Mouse (Mus musculus): ENCODE measurements at regions not wholly inside any gene's neighbourhood (a gene's known extent, or its start where the extent isn't known, plus 50 kb on each side); places are given as distances from the start of the nearest gene placed in this dataset.

- DNase-seq (ENCODE audit: low read depth): no peak
Observed at GRCm38 (mm10) chr5:53329591-53329990, 62.7 kb downstream of the Smim20 start.

GRCm38 (mm10) chr5:53336704-53337103, 69.8 kb downstream of the Smim20 start:
- no peak for DNase-seq (ENCODE audit: low read depth)

GRCm38 (mm10) chr5:53337816-53338215, 70.9 kb downstream of the Smim20 start:
- DNase-seq (ENCODE audit: low read depth): no peak

- DNase-seq (ENCODE audit: low read depth): no peak
Observed at GRCm38 (mm10) chr5:53345164-53345563, 78.3 kb downstream of the Smim20 start.

- DNase-seq (ENCODE audit: low read depth): no peak
Observed at GRCm38 (mm10) chr5:53346028-53346427, 79.1 kb downstream of the Smim20 start.

- no peak for DNase-seq (ENCODE audit: low read depth)
Observed at GRCm38 (mm10) chr5:53346756-53347155, 79.9 kb downstream of the Smim20 start.

- DNase-seq (ENCODE audit: low read depth): no peak
Observed at GRCm38 (mm10) chr5:53352852-53353251, 86.0 kb downstream of the Smim20 start.

- no peak for DNase-seq (ENCODE audit: low read depth)
Observed at GRCm38 (mm10) chr5:53354296-53354695, 87.4 kb downstream of the Smim20 start.

GRCm38 (mm10) chr5:53355069-53355468, 88.2 kb downstream of the Smim20 start:
- peak; percentile 84 for DNase-seq (ENCODE audit: low read depth)

GRCm38 (mm10) chr5:53357086-53357608, 90.3 kb downstream of the Smim20 start:
- no peak for DNase-seq (ENCODE audit: low read depth)

- no peak for DNase-seq (ENCODE audit: low read depth)
Observed at GRCm38 (mm10) chr5:53358181-53358580, 91.3 kb downstream of the Smim20 start.

- DNase-seq (ENCODE audit: low read depth): no peak
Observed at GRCm38 (mm10) chr5:53359887-53360286, 93.0 kb downstream of the Smim20 start.

- DNase-seq (ENCODE audit: low read depth): no peak
Observed at GRCm38 (mm10) chr5:53361295-53361694, 94.4 kb downstream of the Smim20 start.

- no peak for DNase-seq (ENCODE audit: low read depth)
Observed at GRCm38 (mm10) chr5:53363898-53364297, 97.0 kb downstream of the Smim20 start.

GRCm38 (mm10) chr5:53366882-53367561, 98.9 kb upstream of the Rbpj start:
- no peak for DNase-seq (ENCODE audit: low read depth)

- no peak for DNase-seq (ENCODE audit: low read depth)
Observed at GRCm38 (mm10) chr5:53370272-53370671, 95.7 kb upstream of the Rbpj start.

GRCm38 (mm10) chr5:53371638-53372037, 94.3 kb upstream of the Rbpj start:
- DNase-seq (ENCODE audit: low read depth): no peak

GRCm38 (mm10) chr5:53373315-53373714, 92.6 kb upstream of the Rbpj start:
- no peak for DNase-seq (ENCODE audit: low read depth)

- no peak for DNase-seq (ENCODE audit: low read depth)
Observed at GRCm38 (mm10) chr5:53376856-53377255, 89.1 kb upstream of the Rbpj start.

- no peak for DNase-seq (ENCODE audit: low read depth)
Observed at GRCm38 (mm10) chr5:53377698-53378097, 88.3 kb upstream of the Rbpj start.

- DNase-seq (ENCODE audit: low read depth): no peak
Observed at GRCm38 (mm10) chr5:53378106-53378505, 87.8 kb upstream of the Rbpj start.

GRCm38 (mm10) chr5:53378599-53378998, 87.4 kb upstream of the Rbpj start:
- DNase-seq (ENCODE audit: low read depth): no peak

- DNase-seq (ENCODE audit: low read depth): no peak
Observed at GRCm38 (mm10) chr5:53379612-53380011, 86.3 kb upstream of the Rbpj start.

- DNase-seq (ENCODE audit: low read depth): no peak
Observed at GRCm38 (mm10) chr5:53380203-53380602, 85.7 kb upstream of the Rbpj start.
